Mouse (Mus musculus) liver, adult 2 months (tissue): ENCODE data around the gene Shisal2a. TPM values are rescaled to one million over a fixed set of nuclear protein-coding genes. Genes with fewer than 3 reads are reported as not detected.

Experiments used
- DNase-seq: peaks from one replicate; pipeline ENCODE4 v3.0.0-alpha.2; 2011; ENCODE audit warnings: low read depth, low spot score; ENCODE audit errors: extremely low read depth
- H3K27ac ChIP-seq: fragments of 200-500 bp; replicated peaks from 2 replicates; pipeline ENCODE4 v1.5.1; 2012; ENCODE audit warnings: low read depth, mild to moderate bottlenecking, control low read depth, inconsistent platforms, low read length; ENCODE audit not compliant: insufficient read depth
- H3K27me3 ChIP-seq: fragments of 200-500 bp; 2 replicates; pipeline ENCODE4 v1.6.1; 2012; ENCODE audit warnings: mild to moderate bottlenecking, moderate library complexity, low read length, inconsistent platforms; ENCODE audit not compliant: control insufficient read depth, insufficient read depth
- H3K36me3 ChIP-seq: fragments of 200-500 bp; 2 replicates; pipeline ENCODE4 v1.6.1; 2012; ENCODE audit warnings: low read length, inconsistent platforms; ENCODE audit not compliant: control insufficient read depth, insufficient read depth
- H3K4me1 ChIP-seq: fragments of 200-500 bp; 2 replicates; pipeline ENCODE4 v1.6.1; 2011; ENCODE audit warnings: low read length; ENCODE audit not compliant: control insufficient read depth, insufficient read depth
- H3K4me3 ChIP-seq: fragments of 200-500 bp; 2 replicates; pipeline ENCODE4 v1.5.1; 2011; ENCODE audit warnings: low read depth, mild to moderate bottlenecking, control low read depth, low read length, moderate library complexity; ENCODE audit not compliant: insufficient read depth
- H3K79me2 ChIP-seq: fragments of 200-500 bp; 2 replicates; pipeline ENCODE4 v1.6.1; 2012; ENCODE audit warnings: inconsistent platforms, mild to moderate bottlenecking, low read length, moderate library complexity; ENCODE audit not compliant: control insufficient read depth, insufficient read depth
- H3K9ac ChIP-seq: fragments of 200-500 bp; 2 replicates; pipeline ENCODE4 v1.6.1; 2012; ENCODE audit warnings: low read depth, mild to moderate bottlenecking, control low read depth, inconsistent platforms, low read length
- CTCF ChIP-seq: fragments of 200-500 bp; IDR thresholded peaks from 2 replicates; pipeline ENCODE4 v1.5.1; 2011; ENCODE audit warnings: low read depth, low read length, control low read depth
- POLR2A ChIP-seq: fragments of 200-500 bp; IDR thresholded peaks from 2 replicates; pipeline ENCODE4 v1.6.1; 2011; ENCODE audit warnings: low read length, control low read depth; ENCODE audit not compliant: insufficient read depth; ENCODE audit errors: extremely low read depth
- WGBS: fragments of 180-500 bp; shearing (Covaris S2); methylation state at CpG from one replicate; pipeline ENCODE4 v1.1.7; 2018; 5-methylcytosine and 5-hydroxymethylcytosine counted together
- polyA plus RNA-seq: library from polyadenylated mRNA; depleted of rRNA; stranded (reverse); fragments of >200 nt; gene quantifications from 2 replicates; pipeline ENCODE4 v1.2.3, GENCODE M21; 2012
- total RNA-seq: library from RNA; depleted of rRNA; stranded (reverse); fragments of >200 nt; gene quantifications from 2 replicates; pipeline ENCODE4 v1.2.3, GENCODE M21; 2014

The Shisal2a gene
- total and polyA plus RNA-seq, 2 experiments: not detected

GRCm38 (mm10) chr4:108424587-108424986 is 41.4 kb upstream of the Shisal2a start:
- Histone ChIP-seq H3K27me3 (no peaks in the 10 kb centered on the region), H3K79me2 (no peaks in the 10 kb centered on the region), H3K4me3 (no peak overlapping the region), H3K36me3 (no peaks in the 10 kb centered on the region), H3K4me1 (peaks cover 6% of the 10 kb centered on the region), H3K9ac (no peak overlapping the region), H3K27ac (no peak overlapping the region)
- peak; percentile 77 for DNase-seq
- TF ChIP-seq POLR2A: no peak
- 14% methylated on average over 2 of the region's 2 CpGs for WGBS

- Histone ChIP-seq H3K9ac (no peak overlapping the region), H3K27me3 (no peaks in the 10 kb centered on the region), H3K36me3 (no peaks in the 10 kb centered on the region), H3K4me3 (no peak overlapping the region), H3K27ac (no peak overlapping the region), H3K79me2 (no peaks in the 10 kb centered on the region), H3K4me1 (peaks cover 8% of the 10 kb centered on the region; the same call in 1 of the 2 replicates)
- 61% methylated on average over 8 of the region's 8 CpGs for WGBS
- TF ChIP-seq POLR2A: no peak
- TF ChIP-seq CTCF: no peak
- no peak for DNase-seq
Measured at GRCm38 (mm10) chr4:108407621-108408020, 24.5 kb upstream of the Shisal2a start.

- DNase-seq: no peak
- Histone ChIP-seq H3K27me3 (no peaks in the 10 kb centered on the region), H3K27ac (peak within 1 kb of the TSS; percentile 33)
Measured at GRCm38 (mm10) chr4:108406861-108407401, 23.8 kb upstream of the Shisal2a start, which contains the start of gene Gpx7. Gpx7 (minus strand) TSS chr4:108406961.

GRCm38 (mm10) chr4:108406138-108406860 is 23.1 kb upstream of the Shisal2a start:
- DNase-seq: peak; percentile 68
- Histone ChIP-seq H3K36me3 (no peaks in the 10 kb centered on the region), H3K9ac (peak overlapping the region; percentile 77), H3K27me3 (no peaks in the 10 kb centered on the region), H3K27ac (peak overlapping the region; percentile 33), H3K4me1 (peaks cover 8% of the 10 kb centered on the region; the same call in 1 of the 2 replicates), H3K4me3 (peak overlapping the region; percentile 74), H3K79me2 (no peaks in the 10 kb centered on the region)
- 4% methylated on average over 52 of the region's 52 CpGs for WGBS
- TF ChIP-seq CTCF: no peak
- 0 out of 2 replicates have a peak, but pooled peaks have one; percentile 38 for TF ChIP-seq POLR2A

More at GRCm38 (mm10) chr4:108406861-108407401, 23.8 kb upstream of the Shisal2a start, which contains the start of gene Gpx7:
- TF ChIP-seq POLR2A: no peak
- TF ChIP-seq CTCF: no peak
- Histone ChIP-seq H3K4me3 (peak within 1 kb of the TSS; percentile 74), H3K36me3 (no peaks in the 10 kb centered on the region), H3K4me1 (peaks cover 8% of the 10 kb centered on the region; the same call in 1 of the 2 replicates), H3K9ac (peak within 1 kb of the TSS; percentile 77), H3K79me2 (no peaks in the 10 kb centered on the region)
- WGBS: 26% methylated on average over 15 of the region's 15 CpGs

- H3K27me3 ChIP-seq: no peaks in the 10 kb centered on the region
- WGBS: 14% methylated on average over 3 of the region's 3 CpGs
- peak overlapping the region; percentile 77; the same call in 1 of the 2 replicates for H3K9ac ChIP-seq
- H3K4me1 ChIP-seq: peaks cover 8% of the 10 kb centered on the region
- no peaks in the 10 kb centered on the region for H3K79me2 ChIP-seq
- peak; percentile 92 for DNase-seq
- H3K36me3 ChIP-seq: no peaks in the 10 kb centered on the region
- peak overlapping the region; percentile 74; the same call in 1 of the 2 replicates for H3K4me3 ChIP-seq
- H3K27ac ChIP-seq: peak overlapping the region; percentile 33
- no peak for TF ChIP-seq POLR2A
- no peak for TF ChIP-seq CTCF
Measured at GRCm38 (mm10) chr4:108405766-108406137, 22.6 kb upstream of the Shisal2a start.
